Mouse (Mus musculus) heart, adult 2 months (tissue): ENCODE results near the gene Tie1.

Source experiments
- EP300 ChIP-seq: fragments of 200-500 bp; IDR thresholded peaks from 2 replicates; pipeline ENCODE4 v1.6.1; 2011; ENCODE audit warnings: low read depth, low read length, control low read depth; ENCODE audit not compliant: insufficient read depth
- POLR2A ChIP-seq: fragments of 200-500 bp; IDR thresholded peaks from 2 replicates; pipeline ENCODE4 v1.6.1; 2011; ENCODE audit warnings: mild to moderate bottlenecking, low read depth, low read length, control low read depth; ENCODE audit not compliant: insufficient read depth

GRCm38 (mm10) chr4:118427768-118428451 lies 62.0 kb downstream of the Tie1 start, which contains the start of gene Elovl1:
- TF ChIP-seq EP300 (0 out of 2 replicates have a peak, but pooled peaks have one; percentile 12), POLR2A (peak; percentile 84)
